Mouse (Mus musculus) myocyte (in vitro differentiated cells): Measurements from ENCODE around the gene Ank3.

Experiments
- CEBPB ChIP-seq: IDR thresholded peaks from 2 replicates; pipeline ENCODE4 v1.6.1; 2011; ENCODE audit warnings: mild to moderate bottlenecking, moderate library complexity; ENCODE audit not compliant: poor library complexity, insufficient read depth, severe bottlenecking
- E2F4 ChIP-seq: IDR thresholded peaks from one replicate; pipeline ENCODE4 v1.6.1; 2011; ENCODE audit warnings: mild to moderate bottlenecking, control low read depth, moderate library complexity; ENCODE audit not compliant: insufficient read depth
- MAX ChIP-seq: IDR thresholded peaks from one replicate; pipeline ENCODE4 v1.6.1; 2011; ENCODE audit warnings: low read depth, mild to moderate bottlenecking, control low read depth
- MYOG ChIP-seq, 3 experiments: IDR thresholded peaks; one replicate each; pipeline ENCODE4 v1.6.1; 2011; ENCODE audit warnings: control low read depth in 2 of 3, low read depth in 2 of 3, mild to moderate bottlenecking in 2 of 3; ENCODE audit not compliant: insufficient read length in 2 of 3, control insufficient read depth in 1 of 3, insufficient read depth in 1 of 3
- POLR2A ChIP-seq: IDR thresholded peaks from one replicate; pipeline ENCODE4 v1.6.1; 2011; ENCODE audit warnings: low read depth, mild to moderate bottlenecking, control low read depth, moderate library complexity; ENCODE audit not compliant: insufficient read length
- POLR2AphosphoS2 ChIP-seq: IDR thresholded peaks from one replicate; pipeline ENCODE4 v1.6.1; 2011; ENCODE audit warnings: low read depth, control low read depth; ENCODE audit not compliant: insufficient read length
- TCF12 ChIP-seq: IDR thresholded peaks from one replicate; pipeline ENCODE4 v1.6.1; 2011; ENCODE audit warnings: mild to moderate bottlenecking, control low read depth; ENCODE audit not compliant: poor library complexity, insufficient read depth, severe bottlenecking
- USF1 ChIP-seq: IDR thresholded peaks from one replicate; pipeline ENCODE4 v1.6.1; 2011; ENCODE audit warnings: low read depth, mild to moderate bottlenecking, control low read depth, moderate library complexity

GRCm38 (mm10) chr10:69466201-69466585, 67.6 kb downstream of the Ank3 start:
- TF ChIP-seq POLR2A (no peak), TCF12 (no peak), POLR2AphosphoS2 (no peak), MYOG (IDR thresholded peaks at IDR 0.05; ENCODE audit: control insufficient read depth in 1 of 3, insufficient read depth in 1 of 3, insufficient read length in 2 of 3, low read depth in 2 of 3) (no peak), MAX (no peak), CEBPB (no peak), USF1 (no peak), E2F4 (no peak)
